Mouse (Mus musculus) neural tube, embryonic 12.5 days (tissue): Measurements from ENCODE around the gene Leo1. TPM values are rescaled to one million over a fixed set of nuclear protein-coding genes. Genes with fewer than 3 reads are reported as not detected.
"Not testable (repeated sequence)": the region's sequence is repeated elsewhere in the genome, so short reads cannot be mapped to it uniquely, and the experiment has no call there.

ENCODE experiments used
- ATAC-seq: fragments of 200-750 bp; cut with Nextera tagmentation; 2 replicates; pipeline ENCODE4 v1.8.0; 2017; ENCODE audit warnings: low read depth, mild to moderate bottlenecking, moderate TSS enrichment, moderate library complexity; ENCODE audit not compliant: low FRiP score
- H3K27ac ChIP-seq: fragments of 300-500 bp; sonication (generic); 2 replicates; pipeline ENCODE4 v1.5.1; 2016
- H3K27me3 ChIP-seq: fragments of 300-500 bp; sonication (generic); replicated peaks from 2 replicates; pipeline ENCODE4 v1.6.1; 2016; ENCODE audit warnings: mild to moderate bottlenecking
- H3K36me3 ChIP-seq: fragments of 300-500 bp; sonication (generic); 2 replicates; pipeline ENCODE4 v1.6.1; 2016; ENCODE audit warnings: mild to moderate bottlenecking
- H3K4me1 ChIP-seq: fragments of 300-500 bp; sonication (generic); 2 replicates; pipeline ENCODE4 v1.6.1; 2016
- H3K4me2 ChIP-seq: fragments of 300-500 bp; sonication (generic); replicated peaks from 2 replicates; pipeline ENCODE4 v1.6.1; 2016; ENCODE audit warnings: mild to moderate bottlenecking
- H3K4me3 ChIP-seq: fragments of 300-500 bp; sonication (generic); 2 replicates; pipeline ENCODE4 v1.5.1; 2016
- H3K9ac ChIP-seq: fragments of 300-500 bp; sonication (generic); 2 replicates; pipeline ENCODE4 v1.6.1; 2016; ENCODE audit warnings: mild to moderate bottlenecking
- H3K9me3 ChIP-seq: fragments of 300-500 bp; sonication (generic); 2 replicates; pipeline ENCODE4 v1.6.1; 2016; ENCODE audit warnings: mild to moderate bottlenecking
- WGBS: fragments of 180-500 bp; shearing (Covaris S2); methylation state at CpG from one replicate; pipeline ENCODE4 v1.1.7; 2016; 5-methylcytosine and 5-hydroxymethylcytosine counted together
- polyA plus RNA-seq: library from polyadenylated mRNA; unstranded; fragments of >200 nt; fragmentation: Nextera tagmentation; extraction: Ambion mirVana; gene quantifications from 2 replicates; pipeline ENCODE4 v1.2.1, GENCODE M21; 2016

Gene Leo1
- polyA plus RNA-seq, 1 experiment from 2014 or later: 53.5 TPM

GRCm38 (mm10) chr9:75429040-75429439 lies 12.3 kb upstream of the Leo1 start:
- WGBS: 93% methylated on average over 2 of the region's 2 CpGs
- H3K9ac ChIP-seq: no peak overlapping the region
- no peak overlapping the region for H3K4me3 ChIP-seq
- H3K27me3 ChIP-seq: no peaks in the 10 kb centered on the region
- ATAC-seq: no peak
- no peak overlapping the region for H3K4me2 ChIP-seq
- H3K36me3 ChIP-seq: no peaks in the 10 kb centered on the region
- peaks cover 3% of the 10 kb centered on the region; the same call in 1 of the 2 replicates for H3K4me1 ChIP-seq
- H3K27ac ChIP-seq: no peak overlapping the region
- no peaks in the 10 kb centered on the region for H3K9me3 ChIP-seq

GRCm38 (mm10) chr9:75429657-75430056 lies 11.7 kb upstream of the Leo1 start:
- H3K9ac ChIP-seq: no peak overlapping the region
- H3K27me3 ChIP-seq: no peaks in the 10 kb centered on the region
- H3K27ac ChIP-seq: no peak overlapping the region
- no peaks in the 10 kb centered on the region for H3K9me3 ChIP-seq
- H3K36me3 ChIP-seq: no peaks in the 10 kb centered on the region
- H3K4me2 ChIP-seq: no peak overlapping the region
- ATAC-seq: no peak
- H3K4me1 ChIP-seq: peaks cover 2% of the 10 kb centered on the region; the same call in 1 of the 2 replicates
- no peak overlapping the region for H3K4me3 ChIP-seq
- 83% methylated on average over 1 of the region's 1 CpGs for WGBS

DNA sequence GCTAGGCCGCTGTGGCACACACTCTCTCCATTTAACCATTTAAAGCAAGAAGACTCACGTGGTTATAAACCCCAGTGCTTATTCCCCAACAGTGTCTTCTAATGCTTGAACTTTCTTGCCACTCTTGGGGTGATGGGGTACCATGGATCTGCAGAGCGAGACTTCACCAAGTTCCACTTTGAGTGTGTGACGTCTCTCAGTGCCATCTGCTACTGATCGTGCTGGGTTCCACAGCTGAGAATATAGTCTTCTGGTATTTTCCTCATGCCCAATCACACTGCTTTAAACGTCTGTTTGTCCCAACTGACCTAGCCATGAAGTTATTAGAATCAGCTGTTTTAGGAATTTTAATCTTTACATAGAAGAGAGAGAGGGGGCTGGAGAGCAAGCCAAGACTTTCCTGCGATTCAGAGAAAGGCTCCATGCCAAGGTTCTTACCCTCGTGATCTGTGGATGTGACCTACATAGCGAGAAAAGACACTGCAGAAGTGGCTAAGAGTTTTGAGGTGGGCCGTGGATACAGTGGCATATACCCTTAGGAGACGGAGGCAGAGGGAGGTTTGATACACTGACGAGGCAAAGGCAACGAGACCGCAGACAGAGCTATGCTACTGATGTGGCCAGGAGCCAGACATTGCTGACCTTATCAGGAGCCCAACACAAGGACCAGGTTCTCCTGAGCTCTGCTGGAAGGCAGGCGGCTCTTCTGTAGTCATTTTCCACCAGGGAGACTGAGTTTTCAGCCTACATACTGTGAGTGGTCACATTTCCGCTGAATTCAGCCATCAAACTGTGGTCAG lies 10.3 kb upstream of the Leo1 start:
- ATAC-seq: no peak
- Histone ChIP-seq H3K36me3 (no peaks in the 10 kb centered on the region), H3K9ac (no peak overlapping the region), H3K27ac (no peak overlapping the region), H3K4me2 (no peak overlapping the region), H3K9me3 (no peaks in the 10 kb centered on the region), H3K4me3 (no peak overlapping the region), H3K27me3 (no peaks in the 10 kb centered on the region), H3K4me1 (no peaks in the 10 kb centered on the region)
- WGBS: 86% methylated on average over 16 of the region's 16 CpGs

- H3K27ac ChIP-seq: no peak overlapping the region
- no peaks in the 10 kb centered on the region for H3K36me3 ChIP-seq
- no peak overlapping the region for H3K9ac ChIP-seq
- ATAC-seq: no peak
- 64% methylated on average over 3 of the region's 3 CpGs for WGBS
- no peak overlapping the region for H3K4me2 ChIP-seq
- H3K4me3 ChIP-seq: no peak overlapping the region
- no peaks in the 10 kb centered on the region for H3K9me3 ChIP-seq
- H3K27me3 ChIP-seq: no peaks in the 10 kb centered on the region
- H3K4me1 ChIP-seq: no peaks in the 10 kb centered on the region
Observed at GRCm38 (mm10) chr9:75432694-75433093, 8.6 kb upstream of the Leo1 start.

DNA sequence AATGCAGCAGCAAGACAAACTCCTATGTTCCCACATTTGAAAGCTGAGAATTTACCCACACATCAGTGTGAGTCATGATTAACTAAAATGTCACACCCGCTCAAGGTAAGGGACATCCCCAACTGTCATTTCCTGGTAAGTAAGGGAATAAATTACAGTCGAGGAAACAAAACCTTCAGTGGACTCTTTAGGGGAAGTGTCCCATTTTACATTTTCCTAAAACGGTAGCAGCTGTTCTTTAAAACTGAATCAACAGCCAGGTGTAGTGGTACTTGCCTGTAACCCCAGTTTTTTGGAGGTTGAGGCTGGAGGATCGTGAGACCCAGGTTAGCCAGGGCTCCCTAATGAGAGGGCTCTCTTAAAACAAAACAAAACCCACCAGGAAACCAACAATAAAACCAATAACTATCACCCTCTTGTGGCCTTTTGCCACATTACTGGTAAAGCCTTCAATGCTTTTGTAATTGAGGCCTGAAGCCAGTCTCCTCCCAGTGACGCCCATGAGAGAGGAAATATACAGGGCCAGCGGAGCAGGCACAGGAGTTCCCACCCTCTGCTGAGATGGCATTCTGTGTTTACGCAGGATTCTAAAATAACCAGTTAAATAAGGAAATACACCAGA lies 7.0 kb upstream of the Leo1 start:
- Histone ChIP-seq H3K4me2 (no peak overlapping the region), H3K9ac (no peak overlapping the region), H3K4me3 (no peak overlapping the region), H3K4me1 (no peaks in the 10 kb centered on the region), H3K9me3 (no peaks in the 10 kb centered on the region), H3K36me3 (no peaks in the 10 kb centered on the region), H3K27ac (no peak overlapping the region), H3K27me3 (no peaks in the 10 kb centered on the region)
- ATAC-seq: no peak
- WGBS: 36% methylated on average over 7 of the region's 7 CpGs

DNA sequence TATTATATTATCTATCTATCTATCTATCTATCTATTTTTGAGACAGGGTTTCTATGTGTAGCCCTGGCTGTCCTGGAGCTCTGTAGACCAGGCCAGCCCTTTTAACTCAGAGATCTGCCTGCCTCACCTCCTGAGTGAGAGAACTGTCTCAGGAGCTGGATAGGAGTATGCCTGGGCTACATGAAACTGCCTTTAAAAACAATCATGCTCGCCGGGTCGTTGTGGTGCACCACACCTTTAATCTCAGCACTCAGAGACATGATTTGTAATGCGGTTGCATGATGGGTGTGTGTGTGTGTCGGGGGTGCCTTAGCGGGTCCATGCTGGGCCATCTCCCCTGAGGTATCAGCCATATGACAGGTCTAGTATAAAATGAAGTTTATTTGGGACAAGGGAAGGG lies 6.5 kb upstream of the Leo1 start:
- 83% methylated on average over 6 of the region's 6 CpGs for WGBS
- ATAC-seq: no peak
- H3K9ac ChIP-seq: no peak overlapping the region
- H3K27me3 ChIP-seq: no peaks in the 10 kb centered on the region
- H3K4me2 ChIP-seq: no peak overlapping the region
- no peaks in the 10 kb centered on the region for H3K9me3 ChIP-seq
- no peaks in the 10 kb centered on the region for H3K4me1 ChIP-seq
- H3K27ac ChIP-seq: no peak overlapping the region
- H3K36me3 ChIP-seq: no peaks in the 10 kb centered on the region
- H3K4me3 ChIP-seq: no peak overlapping the region

GRCm38 (mm10) chr9:75435291-75435690 lies 6.0 kb upstream of the Leo1 start:
- no peaks in the 10 kb centered on the region for H3K4me1 ChIP-seq
- no peak overlapping the region for H3K4me3 ChIP-seq
- no peaks in the 10 kb centered on the region for H3K27me3 ChIP-seq
- H3K9ac ChIP-seq: no peak overlapping the region
- H3K27ac ChIP-seq: no peak overlapping the region
- H3K36me3 ChIP-seq: no peaks in the 10 kb centered on the region
- ATAC-seq: no peak
- H3K9me3 ChIP-seq: no peaks in the 10 kb centered on the region
- 90% methylated on average over 4 of the region's 4 CpGs for WGBS
- H3K4me2 ChIP-seq: no peak overlapping the region

DNA sequence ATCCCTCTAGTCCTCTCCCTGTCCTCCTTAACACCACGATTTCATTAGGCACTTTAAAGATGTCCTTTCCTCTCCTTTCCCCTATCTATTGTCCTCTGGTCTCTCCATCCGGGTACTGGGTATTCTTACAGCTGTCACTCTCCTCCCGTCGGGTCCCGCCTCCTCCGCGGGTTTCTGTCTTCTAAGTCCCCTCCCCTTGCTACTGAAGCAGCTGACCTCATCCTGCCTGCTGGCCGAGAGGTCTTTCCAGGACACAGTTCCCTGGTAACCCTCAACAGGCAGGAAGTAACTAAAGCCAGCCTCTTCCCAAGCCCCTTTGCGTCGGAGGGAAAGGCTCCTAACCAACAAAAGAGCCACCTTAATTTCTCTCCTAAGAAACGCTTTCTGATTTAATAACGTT lies 5.4 kb upstream of the Leo1 start:
- H3K4me1 ChIP-seq: no peaks in the 10 kb centered on the region
- WGBS: 5% methylated on average over 12 of the region's 12 CpGs
- H3K27me3 ChIP-seq: no peaks in the 10 kb centered on the region
- no peaks in the 10 kb centered on the region for H3K36me3 ChIP-seq
- no peak overlapping the region for H3K4me3 ChIP-seq
- no peaks in the 10 kb centered on the region for H3K9me3 ChIP-seq
- ATAC-seq: peak; percentile 42
- H3K9ac ChIP-seq: no peak overlapping the region
- H3K4me2 ChIP-seq: peak overlapping the region; percentile 24; the same call in 1 of the 2 replicates
- H3K27ac ChIP-seq: no peak overlapping the region

DNA sequence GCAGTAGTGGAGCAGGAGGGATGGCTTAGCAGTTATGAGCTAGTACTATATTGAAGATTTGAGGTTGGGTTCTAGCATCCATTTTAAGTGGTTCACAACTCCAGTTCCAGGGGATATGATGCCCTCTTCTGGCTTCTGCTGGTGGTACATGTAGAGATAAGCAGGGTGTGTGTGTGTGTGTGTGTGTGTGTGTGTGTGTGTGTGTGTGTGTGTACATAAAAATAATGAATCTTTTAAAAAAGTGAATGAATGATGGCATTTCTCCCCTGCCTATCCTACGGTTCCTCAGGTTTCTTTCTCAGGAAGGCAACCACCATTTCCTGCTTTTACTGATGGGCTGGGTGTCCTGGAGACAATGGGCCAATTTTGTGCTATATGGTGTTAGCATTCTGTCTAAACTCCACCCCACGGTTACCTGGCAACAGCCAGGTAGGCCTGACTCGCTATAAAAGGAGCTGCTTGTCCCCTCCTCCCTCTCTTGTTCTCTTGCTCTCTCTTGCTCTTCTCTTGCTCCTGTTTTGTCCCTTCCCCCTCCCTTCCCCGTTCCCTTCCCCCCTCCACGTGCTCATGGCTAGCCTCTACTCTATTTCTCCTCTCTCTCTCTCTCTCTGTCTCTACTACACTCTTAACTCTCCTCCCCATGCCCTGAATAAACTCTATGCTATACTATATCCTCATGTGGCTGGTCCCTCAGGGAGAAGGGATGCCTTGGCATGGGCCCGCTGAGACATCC lies 3.5 kb upstream of the Leo1 start:
- no peaks in the 10 kb centered on the region for H3K9me3 ChIP-seq
- H3K9ac ChIP-seq: no peak overlapping the region
- no peak for ATAC-seq
- H3K4me3 ChIP-seq: no peak overlapping the region
- no peak overlapping the region for H3K27ac ChIP-seq
- 27% methylated on average over 6 of the region's 6 CpGs for WGBS
- no peak overlapping the region for H3K4me2 ChIP-seq
- H3K36me3 ChIP-seq: no peaks in the 10 kb centered on the region
- peaks cover 9% of the 10 kb centered on the region for H3K4me1 ChIP-seq
- no peaks in the 10 kb centered on the region for H3K27me3 ChIP-seq

DNA sequence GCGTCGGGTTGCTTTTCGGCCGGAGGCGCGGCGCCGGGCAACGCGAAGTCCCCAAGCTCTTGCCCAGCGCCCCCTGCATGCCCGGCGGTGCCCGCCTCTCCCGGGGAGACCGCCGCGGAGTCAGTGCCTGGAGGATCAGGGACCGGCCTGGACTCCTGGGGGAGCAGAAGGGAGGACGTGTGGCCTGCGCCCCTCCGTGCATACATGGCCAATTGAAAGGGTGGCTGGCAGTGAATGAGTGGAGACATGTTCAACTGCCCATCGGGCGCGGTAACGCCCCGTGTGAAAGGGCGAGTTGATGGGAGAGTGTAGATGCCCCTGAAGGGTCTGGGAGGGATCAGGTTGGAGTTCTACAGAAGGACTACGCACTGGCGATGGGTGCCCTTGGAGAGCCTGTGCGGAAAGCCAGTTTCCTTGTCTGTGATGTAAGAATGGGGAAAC lies 387 bp downstream of the Leo1 start:
- H3K4me2 ChIP-seq: peak overlapping the region; percentile 91
- peak; percentile 91 for ATAC-seq
- peak overlapping the region; percentile 83 for H3K9ac ChIP-seq
- H3K27me3 ChIP-seq: no peaks in the 10 kb centered on the region
- peaks cover 16% of the 10 kb centered on the region for H3K36me3 ChIP-seq
- H3K4me3 ChIP-seq: peak overlapping the region; percentile 70
- no peaks in the 10 kb centered on the region for H3K9me3 ChIP-seq
- H3K4me1 ChIP-seq: peaks cover 12% of the 10 kb centered on the region
- WGBS: under 1% methylated on average over 31 of the region's 31 CpGs
- H3K27ac ChIP-seq: peak overlapping the region; percentile 33

- H3K4me3 ChIP-seq: no peak overlapping the region
- H3K9me3 ChIP-seq: no peaks in the 10 kb centered on the region
- peaks cover 48% of the 10 kb centered on the region for H3K36me3 ChIP-seq
- no peak overlapping the region for H3K9ac ChIP-seq
- H3K27me3 ChIP-seq: no peaks in the 10 kb centered on the region
- H3K27ac ChIP-seq: no peak overlapping the region
- H3K4me2 ChIP-seq: no peak overlapping the region
- H3K4me1 ChIP-seq: peaks cover 12% of the 10 kb centered on the region
- ATAC-seq: no peak
- WGBS: 91% methylated on average over 15 of the region's 15 CpGs
Observed at GRCm38 (mm10) chr9:75444981-75445380, 3.7 kb downstream of the Leo1 start.

DNA sequence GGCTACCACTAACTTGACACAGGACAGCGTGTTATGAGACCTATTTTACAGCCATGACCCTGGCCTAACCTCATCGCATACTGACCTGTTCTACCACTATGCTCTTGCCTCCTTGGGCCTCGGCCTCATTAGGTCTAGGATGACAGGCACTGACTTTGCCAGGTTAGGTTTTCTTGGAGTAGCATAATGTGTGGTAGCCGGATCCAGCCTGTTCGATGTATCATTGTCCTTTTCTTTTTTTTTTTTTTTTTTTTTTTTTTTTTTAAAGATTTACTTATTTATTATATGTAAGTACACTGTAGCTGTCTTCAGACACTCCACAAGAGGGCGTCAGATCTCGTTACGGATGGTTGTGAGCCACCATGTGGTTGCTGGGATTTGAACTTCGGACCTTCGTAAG lies 5.2 kb downstream of the Leo1 start:
- WGBS: 88% methylated on average over 10 of the region's 10 CpGs
- not testable (repeated sequence) for H3K4me2 ChIP-seq, H3K9ac ChIP-seq, H3K4me3 ChIP-seq, ATAC-seq, H3K27me3 ChIP-seq, H3K27ac ChIP-seq, H3K9me3 ChIP-seq
- peaks cover 55% of the 10 kb centered on the region for H3K36me3 ChIP-seq
- peaks cover 12% of the 10 kb centered on the region for H3K4me1 ChIP-seq
